Mouse (Mus musculus) ES-E14 (cell line): ENCODE results near the gene Ccdc184. TPM values are rescaled to one million over a fixed set of nuclear protein-coding genes. Genes with fewer than 3 reads are reported as not detected.

Experiments used
- DNase-seq: peaks from one replicate; pipeline ENCODE4 v3.0.0-alpha.2; 2013; ENCODE audit warnings: low read depth, low spot score
- H3K27ac ChIP-seq: 2 replicates; pipeline ENCODE4 v1.5.1; 2012; ENCODE audit warnings: low read depth, mild to moderate bottlenecking, low read length, moderate library complexity, mixed read lengths; ENCODE audit not compliant: poor library complexity, insufficient read depth, severe bottlenecking
- H3K36me3 ChIP-seq: 2 replicates; pipeline ENCODE4 v1.6.1; 2012; ENCODE audit warnings: mild to moderate bottlenecking, low read length, moderate library complexity, mixed read lengths; ENCODE audit not compliant: control insufficient read depth, poor library complexity, insufficient read depth, severe bottlenecking
- H3K4me1 ChIP-seq, 2 experiments: fragments of 150-350 bp in 1 of 2; sonication (generic) in 1 of 2; 2 replicates each; pipeline ENCODE4 v1.6.1; 2012; ENCODE audit warnings: low read length in 2 of 2, mild to moderate bottlenecking in 1 of 2, mixed read lengths in 1 of 2; ENCODE audit not compliant: control insufficient read depth in 2 of 2, insufficient read depth in 2 of 2, poor library complexity in 1 of 2
- H3K4me3 ChIP-seq, 2 experiments: fragments of 150-350 bp in 1 of 2; sonication (generic) in 1 of 2; 2 replicates each; pipeline ENCODE4 v1.5.1; 2012; ENCODE audit warnings: low read length in 2 of 2, low read depth in 1 of 2, mild to moderate bottlenecking in 1 of 2, mixed read lengths in 1 of 2; ENCODE audit not compliant: insufficient read depth in 1 of 2, poor library complexity in 1 of 2, severe bottlenecking in 1 of 2
- H3K9ac ChIP-seq: 2 replicates; pipeline ENCODE4 v1.6.1; 2012; ENCODE audit warnings: low read depth, mild to moderate bottlenecking, low read length, mixed read lengths; ENCODE audit not compliant: poor library complexity, insufficient read depth, severe bottlenecking
- H3K9me3 ChIP-seq: fragments of 150-350 bp; sonication (generic); 2 replicates; pipeline ENCODE4 v1.6.1; 2012; ENCODE audit warnings: low read depth, mild to moderate bottlenecking, low read length; ENCODE audit not compliant: control insufficient read depth, insufficient read depth
- CHD2 ChIP-seq: IDR thresholded peaks from 2 replicates; pipeline ENCODE4 v1.6.1; 2014; ENCODE audit warnings: mild to moderate bottlenecking, low read depth, low read length, inconsistent platforms
- HCFC1 ChIP-seq: IDR thresholded peaks from 2 replicates; pipeline ENCODE4 v1.6.1; 2012; ENCODE audit warnings: low read length, inconsistent platforms, borderline replicate concordance; ENCODE audit not compliant: insufficient read depth
- MAFK ChIP-seq: IDR thresholded peaks from 2 replicates; pipeline ENCODE4 v1.6.1; 2014; ENCODE audit warnings: mild to moderate bottlenecking, low read depth, low read length, inconsistent platforms; ENCODE audit not compliant: insufficient read depth
- ZC3H11A ChIP-seq: IDR thresholded peaks from 2 replicates; pipeline ENCODE4 v1.6.1; 2012; ENCODE audit warnings: low read depth, mild to moderate bottlenecking, inconsistent platforms, low read length, borderline replicate concordance
- ZNF384 ChIP-seq: IDR thresholded peaks from 2 replicates; pipeline ENCODE4 v1.6.1; 2012; ENCODE audit warnings: low read depth, low read length, inconsistent platforms
- in situ Hi-C, 2 experiments: fragments of 600-800 bp; cut with MboI; formaldehyde crosslinking; loops; one replicate each; pipeline ENCODE4 v1.15.1; 2025; ENCODE audit warnings: low sequenced_read_pairs in 2 of 2, inconsistent platforms in 1 of 2; ENCODE audit not compliant: unreplicated experiment in 2 of 2
- total RNA-seq: library from RNA; depleted of rRNA; stranded (reverse); fragments of 300-350 nt; gene quantifications from 2 replicates; pipeline ENCODE4 v1.2.3, GENCODE M21; 2012

The Ccdc184 gene
- total RNA-seq, 1 experiment: 0.80 TPM

- in situ Hi-C loops: no loop called here
- TF ChIP-seq ZC3H11A: no peak
- Histone ChIP-seq H3K4me3 (no peak overlapping the region), H3K27ac (no peak overlapping the region), H3K9ac (no peak overlapping the region), H3K4me1 (0 out of 4 replicates have a peak, but pooled peaks cover 0 to 5% of the 10 kb centered on the region in 2 experiments), H3K9me3 (no peaks in the 10 kb centered on the region), H3K36me3 (peaks cover 31% of the 10 kb centered on the region; the same call in 1 of the 2 replicates)
- DNase-seq: no peak
Observed at GRCm38 (mm10) chr15:98131451-98131850, 35.5 kb upstream of the Ccdc184 start.

- TF ChIP-seq HCFC1 (no peak), ZC3H11A (no peak), CHD2 (no peak), MAFK (no peak), ZNF384 (no peak)
- in situ Hi-C loops: no loop called here
Observed at GRCm38 (mm10) chr15:98131942-98132655, 34.9 kb upstream of the Ccdc184 start.

GRCm38 (mm10) chr15:98133471-98133870, 33.5 kb upstream of the Ccdc184 start:
- no peak overlapping the region for H3K27ac ChIP-seq
- peaks cover 28% of the 10 kb centered on the region; the same call in 1 of the 2 replicates for H3K36me3 ChIP-seq
- in situ Hi-C loops: no loop called here
- H3K4me1 ChIP-seq: 0 out of 4 replicates have a peak, but pooled peaks cover 0 to 5% of the 10 kb centered on the region in 2 experiments
- H3K9ac ChIP-seq: no peak overlapping the region
- no peak for DNase-seq
- H3K9me3 ChIP-seq: no peaks in the 10 kb centered on the region
- no peak overlapping the region for H3K4me3 ChIP-seq
- no peak for TF ChIP-seq HCFC1
- no peak for TF ChIP-seq ZC3H11A
- TF ChIP-seq MAFK: no peak
- no peak for TF ChIP-seq ZNF384
- TF ChIP-seq CHD2: no peak

More at GRCm38 (mm10) chr15:98131942-98132655, 34.9 kb upstream of the Ccdc184 start:
- Histone ChIP-seq H3K4me1 (0 out of 4 replicates have a peak, but pooled peaks cover 0 to 5% of the 10 kb centered on the region in 2 experiments), H3K9ac (no peak overlapping the region), H3K9me3 (no peaks in the 10 kb centered on the region), H3K36me3 (peaks cover 26% of the 10 kb centered on the region; the same call in 1 of the 2 replicates), H3K27ac (no peak overlapping the region), H3K4me3 (no peak overlapping the region)
- no peak for DNase-seq

- Histone ChIP-seq H3K9me3 (no peaks in the 10 kb centered on the region), H3K4me1 (0 out of 4 replicates have a peak, but pooled peaks cover 0 to 4% of the 10 kb centered on the region in 2 experiments), H3K4me3 (no peak overlapping the region), H3K36me3 (peaks cover 28% of the 10 kb centered on the region; the same call in 1 of the 2 replicates), H3K27ac (no peak overlapping the region), H3K9ac (no peak overlapping the region)
- in situ Hi-C loops: no loop called here
- TF ChIP-seq HCFC1 (no peak), ZC3H11A (no peak), MAFK (no peak), CHD2 (no peak), ZNF384 (no peak)
- no peak for DNase-seq
Observed at GRCm38 (mm10) chr15:98134034-98134433, 32.9 kb upstream of the Ccdc184 start.

GRCm38 (mm10) chr15:98134666-98135065, 32.3 kb upstream of the Ccdc184 start:
- TF ChIP-seq HCFC1: no peak
- TF ChIP-seq ZNF384: no peak
- TF ChIP-seq ZC3H11A: no peak
- no peak for TF ChIP-seq CHD2
- no peak for TF ChIP-seq MAFK
- Histone ChIP-seq H3K4me3 (no peak overlapping the region), H3K4me1 (0 out of 4 replicates have a peak, but pooled peaks cover 0 to 4% of the 10 kb centered on the region in 2 experiments), H3K36me3 (peaks cover 28% of the 10 kb centered on the region; the same call in 1 of the 2 replicates), H3K27ac (no peak overlapping the region), H3K9ac (no peak overlapping the region), H3K9me3 (no peaks in the 10 kb centered on the region)
- DNase-seq: no peak
- in situ Hi-C loops: no loop called here
